Mouse (Mus musculus) hindbrain, embryonic 10.5 days (tissue): ENCODE results near the gene Tmem240. TPM values are rescaled to one million over a fixed set of nuclear protein-coding genes. Genes with fewer than 3 reads are reported as not detected.

ENCODE experiments used
- DNase-seq: peaks from one replicate; pipeline ENCODE4 v3.0.0-alpha.2; 2017; ENCODE audit warnings: low spot score
- H3K27ac ChIP-seq: fragments of 300-500 bp; sonication (generic); 2 replicates; pipeline ENCODE4 v1.5.1; 2016; ENCODE audit warnings: mild to moderate bottlenecking, moderate library complexity
- H3K27me3 ChIP-seq: fragments of 300-500 bp; sonication (generic); 2 replicates; pipeline ENCODE4 v1.6.1; 2016; ENCODE audit warnings: mild to moderate bottlenecking; ENCODE audit not compliant: poor library complexity, insufficient read depth, severe bottlenecking
- H3K36me3 ChIP-seq: fragments of 300-500 bp; sonication (generic); 2 replicates; pipeline ENCODE4 v1.6.1; 2016; ENCODE audit warnings: mild to moderate bottlenecking, moderate library complexity
- H3K4me1 ChIP-seq: fragments of 300-500 bp; sonication (generic); replicated peaks from 2 replicates; pipeline ENCODE4 v1.6.1; 2016; ENCODE audit warnings: mild to moderate bottlenecking
- H3K4me3 ChIP-seq: fragments of 300-500 bp; sonication (generic); 2 replicates; pipeline ENCODE4 v1.5.1; 2016; ENCODE audit warnings: mild to moderate bottlenecking, moderate library complexity
- H3K9me3 ChIP-seq: fragments of 300-500 bp; sonication (generic); 2 replicates; pipeline ENCODE4 v1.6.1; 2016; ENCODE audit warnings: mild to moderate bottlenecking, moderate library complexity
- WGBS: fragments of 180-500 bp; shearing (Covaris S2); methylation state at CpG from one replicate; pipeline ENCODE4 v1.1.7; 2016; 5-methylcytosine and 5-hydroxymethylcytosine counted together
- polyA plus RNA-seq: library from polyadenylated mRNA; unstranded; fragments of >200 nt; fragmentation: Nextera tagmentation; extraction: Ambion mirVana; gene quantifications from 2 replicates; pipeline ENCODE4 v1.2.1, GENCODE M21; 2016

Gene Tmem240
- polyA plus RNA-seq, 1 experiment from 2014 or later: 1.6 TPM

DNA sequence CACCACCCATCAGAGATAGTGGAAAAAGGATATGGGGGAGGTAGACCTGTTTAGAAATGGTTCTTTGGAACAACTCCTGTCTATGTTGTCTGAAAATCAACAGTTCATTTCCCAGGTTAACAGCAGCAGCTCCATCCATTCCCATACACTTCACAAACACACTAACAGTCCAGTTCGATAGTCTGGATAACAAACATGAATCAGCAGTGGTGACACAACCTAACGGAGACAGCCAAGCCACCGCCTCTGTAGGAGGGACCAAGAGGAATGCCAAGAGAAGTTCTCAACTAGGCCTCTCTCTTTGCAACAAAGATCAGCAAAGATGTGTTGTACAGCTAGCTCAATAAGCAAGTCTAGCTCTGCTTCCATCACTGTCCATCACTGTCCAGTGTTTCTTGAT is 27.8 kb downstream of the Tmem240 start:
- no peak overlapping the region for H3K4me3 ChIP-seq

DNA sequence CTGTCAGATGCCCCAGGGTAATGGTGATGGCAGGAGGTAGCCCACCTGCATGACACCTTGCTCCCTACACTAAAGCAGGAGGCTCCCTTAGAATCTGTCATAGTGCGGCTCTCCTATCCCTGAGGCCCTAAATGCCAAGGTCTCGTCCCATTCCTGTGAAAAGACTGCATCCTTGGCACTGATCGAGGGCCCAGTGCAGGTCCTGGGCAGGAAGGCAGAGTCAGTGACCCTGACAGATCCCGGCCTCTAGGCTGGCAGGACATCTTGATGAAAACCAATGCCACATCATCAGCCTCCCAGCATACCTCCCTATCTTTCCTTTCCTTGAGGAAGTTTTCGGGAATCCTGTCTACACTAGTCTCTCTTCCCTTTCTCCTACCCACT is 34.9 kb downstream of the Tmem240 start:
- no peaks in the 10 kb centered on the region for H3K36me3 ChIP-seq
- peaks cover 40% of the 10 kb centered on the region for H3K4me1 ChIP-seq
- peak overlapping the region; percentile 89 for H3K27ac ChIP-seq
- H3K9me3 ChIP-seq: no peaks in the 10 kb centered on the region
- peaks cover 42% of the 10 kb centered on the region for H3K27me3 ChIP-seq
- 56% methylated on average over 5 of the region's 5 CpGs for WGBS
- DNase-seq: no peak
- peak overlapping the region; percentile 57 for H3K4me3 ChIP-seq

More for the DNA sequence above, 27.8 kb downstream of the Tmem240 start:
- WGBS: 94% methylated on average over 3 of the region's 3 CpGs
- Histone ChIP-seq H3K27ac (no peak overlapping the region), H3K4me1 (peaks cover 40% of the 10 kb centered on the region), H3K27me3 (no peaks in the 10 kb centered on the region), H3K36me3 (peaks cover 11% of the 10 kb centered on the region), H3K9me3 (no peaks in the 10 kb centered on the region)
- DNase-seq: no peak

GRCm38 (mm10) chr4:155769880-155770512 is 35.4 kb downstream of the Tmem240 start:
- peak; percentile 91 for DNase-seq
- peak overlapping the region; percentile 57 for H3K4me3 ChIP-seq
- H3K4me1 ChIP-seq: peaks cover 45% of the 10 kb centered on the region
- H3K27ac ChIP-seq: peak overlapping the region; percentile 89
- peaks cover 47% of the 10 kb centered on the region for H3K27me3 ChIP-seq
- under 1% methylated on average over 39 of the region's 39 CpGs for WGBS
- no peaks in the 10 kb centered on the region for H3K36me3 ChIP-seq
- H3K9me3 ChIP-seq: no peaks in the 10 kb centered on the region

DNA sequence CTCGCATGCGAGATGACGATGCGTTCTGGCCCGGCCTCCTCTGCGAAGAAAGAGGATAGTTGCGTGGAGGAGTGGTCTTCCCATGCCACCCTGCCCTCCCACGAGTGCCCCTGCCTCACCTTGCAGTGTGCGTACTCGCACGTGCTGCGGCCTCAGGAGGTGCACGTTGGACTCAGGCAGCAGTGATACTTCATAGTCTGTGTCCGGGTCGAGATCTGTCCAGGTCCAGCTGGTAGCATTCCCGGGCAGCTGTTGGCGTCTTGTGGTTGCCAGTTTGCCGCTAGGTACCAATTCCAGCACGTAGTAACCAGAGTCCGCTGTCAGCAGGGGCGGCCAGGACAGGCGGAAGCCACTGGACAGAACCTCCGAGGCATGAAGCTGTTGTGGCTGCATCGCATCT is 36.0 kb downstream of the Tmem240 start:
- peak overlapping the region; percentile 89 for H3K27ac ChIP-seq
- H3K27me3 ChIP-seq: peaks cover 54% of the 10 kb centered on the region
- peak overlapping the region; percentile 57 for H3K4me3 ChIP-seq
- H3K9me3 ChIP-seq: no peaks in the 10 kb centered on the region
- H3K36me3 ChIP-seq: no peaks in the 10 kb centered on the region
- H3K4me1 ChIP-seq: peaks cover 52% of the 10 kb centered on the region
- DNase-seq: no peak
- WGBS: 41% methylated on average over 24 of the region's 24 CpGs

- Histone ChIP-seq H3K4me1 (peaks cover 63% of the 10 kb centered on the region), H3K36me3 (no peaks in the 10 kb centered on the region), H3K9me3 (no peaks in the 10 kb centered on the region), H3K4me3 (no peak overlapping the region), H3K27me3 (peaks cover 57% of the 10 kb centered on the region), H3K27ac (no peak overlapping the region)
- DNase-seq: no peak
- 89% methylated on average over 2 of the region's 2 CpGs for WGBS
Measured at GRCm38 (mm10) chr4:155771706-155772105, 37.1 kb downstream of the Tmem240 start.

GRCm38 (mm10) chr4:155772786-155773185 is 38.2 kb downstream of the Tmem240 start:
- peaks cover 73% of the 10 kb centered on the region for H3K4me1 ChIP-seq
- no peak overlapping the region for H3K27ac ChIP-seq
- no peak for DNase-seq
- H3K4me3 ChIP-seq: no peak overlapping the region
- peaks cover 57% of the 10 kb centered on the region for H3K27me3 ChIP-seq
- no peaks in the 10 kb centered on the region for H3K9me3 ChIP-seq
- H3K36me3 ChIP-seq: no peaks in the 10 kb centered on the region
- WGBS: 90% methylated on average over 13 of the region's 13 CpGs

- H3K4me3 ChIP-seq: peak overlapping the region; percentile 49
- no peaks in the 10 kb centered on the region for H3K9me3 ChIP-seq
- no peaks in the 10 kb centered on the region for H3K36me3 ChIP-seq
- 40% methylated on average over 5 of the region's 5 CpGs for WGBS
- peaks cover 74% of the 10 kb centered on the region for H3K4me1 ChIP-seq
- H3K27me3 ChIP-seq: peaks cover 57% of the 10 kb centered on the region
- H3K27ac ChIP-seq: peak overlapping the region; percentile 76; the same call in 1 of the 2 replicates
- DNase-seq: no peak
Measured at GRCm38 (mm10) chr4:155773335-155774078, 38.9 kb downstream of the Tmem240 start.

GRCm38 (mm10) chr4:155774280-155774754 is 39.7 kb downstream of the Tmem240 start, which contains the start of gene Vwa1:
Gene Vwa1 (minus strand): TSS chr4:155774698.
- H3K4me1 ChIP-seq: peaks cover 72% of the 10 kb centered on the region
- DNase-seq: peak; percentile 86
- peak within 1 kb of the TSS; percentile 49 for H3K4me3 ChIP-seq
- no peaks in the 10 kb centered on the region for H3K36me3 ChIP-seq
- WGBS: 2% methylated on average over 35 of the region's 35 CpGs
- peak within 1 kb of the TSS; percentile 76 for H3K27ac ChIP-seq
- no peaks in the 10 kb centered on the region for H3K9me3 ChIP-seq
- peaks cover 61% of the 10 kb centered on the region for H3K27me3 ChIP-seq

DNA sequence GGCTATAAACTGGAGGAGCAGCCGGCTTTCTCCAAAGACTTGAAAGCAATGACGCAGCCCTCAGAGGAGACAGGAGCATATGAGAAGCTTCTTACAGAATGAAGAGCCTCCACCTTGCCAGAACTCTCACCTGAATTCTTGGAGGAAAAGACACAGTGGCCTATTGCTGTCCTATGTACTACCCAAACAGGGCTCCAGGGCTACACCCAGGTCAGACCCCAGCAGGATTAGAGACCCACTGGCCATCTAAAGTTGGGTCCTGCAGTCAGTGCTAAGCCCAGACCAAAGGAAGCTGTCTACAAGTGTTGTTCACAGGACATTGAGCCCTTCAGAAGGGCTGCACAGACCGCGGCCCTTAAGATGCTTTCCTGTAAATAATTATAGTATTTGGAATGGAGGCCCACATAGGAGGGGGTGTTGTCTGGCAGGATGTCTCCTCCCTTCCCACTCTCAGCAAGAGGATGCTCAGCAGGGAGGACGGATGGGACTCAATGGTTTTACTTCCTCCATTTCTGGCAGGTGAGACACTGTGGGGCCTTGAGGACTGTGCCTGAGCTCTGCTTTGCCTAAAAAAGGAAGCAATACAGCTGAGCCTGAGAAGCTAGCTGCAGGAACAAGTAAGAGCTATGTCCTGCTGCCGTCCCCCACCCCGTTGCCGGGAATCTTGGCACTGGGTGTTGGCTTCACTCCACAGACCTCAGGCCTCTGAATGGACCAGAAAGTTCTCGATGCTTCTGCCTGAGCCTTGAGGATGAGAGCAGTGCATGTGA is 40.6 kb downstream of the Tmem240 start:
- H3K27ac ChIP-seq: peak overlapping the region; percentile 76
- peaks cover 66% of the 10 kb centered on the region for H3K27me3 ChIP-seq
- H3K4me1 ChIP-seq: peaks cover 74% of the 10 kb centered on the region
- H3K4me3 ChIP-seq: peak overlapping the region; percentile 49
- H3K36me3 ChIP-seq: no peaks in the 10 kb centered on the region
- WGBS: 70% methylated on average over 9 of the region's 9 CpGs
- no peaks in the 10 kb centered on the region for H3K9me3 ChIP-seq
- DNase-seq: no peak

DNA sequence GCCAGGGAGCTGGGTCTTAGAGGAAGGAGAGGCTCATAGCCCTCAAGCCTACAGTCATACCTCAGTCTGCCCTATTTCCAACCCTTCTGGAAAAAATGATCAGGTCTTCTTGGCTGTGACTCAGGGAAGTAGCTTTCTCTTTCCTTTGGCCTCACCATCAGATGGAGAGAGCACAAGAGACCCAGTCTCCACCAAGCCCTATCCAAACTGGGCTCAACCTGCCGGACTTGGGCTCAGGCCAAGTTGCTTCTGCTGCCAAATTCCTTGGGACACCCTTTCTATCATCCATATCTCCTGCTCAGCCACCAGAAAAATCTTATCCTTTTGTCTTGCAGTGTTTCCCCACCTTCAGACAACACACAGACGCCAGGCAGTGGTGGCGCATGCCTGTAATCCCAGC is 41.3 kb downstream of the Tmem240 start:
- H3K36me3 ChIP-seq: no peaks in the 10 kb centered on the region
- H3K4me1 ChIP-seq: peaks cover 74% of the 10 kb centered on the region
- peaks cover 60% of the 10 kb centered on the region for H3K27me3 ChIP-seq
- H3K9me3 ChIP-seq: no peaks in the 10 kb centered on the region
- whole genome bisulfite sequencing: 78% methylated on average over 3 of the region's 3 CpGs
- peak overlapping the region; percentile 36; the same call in 1 of the 2 replicates for H3K27ac ChIP-seq
- DNase-seq: no peak
- no peak overlapping the region for H3K4me3 ChIP-seq

DNA sequence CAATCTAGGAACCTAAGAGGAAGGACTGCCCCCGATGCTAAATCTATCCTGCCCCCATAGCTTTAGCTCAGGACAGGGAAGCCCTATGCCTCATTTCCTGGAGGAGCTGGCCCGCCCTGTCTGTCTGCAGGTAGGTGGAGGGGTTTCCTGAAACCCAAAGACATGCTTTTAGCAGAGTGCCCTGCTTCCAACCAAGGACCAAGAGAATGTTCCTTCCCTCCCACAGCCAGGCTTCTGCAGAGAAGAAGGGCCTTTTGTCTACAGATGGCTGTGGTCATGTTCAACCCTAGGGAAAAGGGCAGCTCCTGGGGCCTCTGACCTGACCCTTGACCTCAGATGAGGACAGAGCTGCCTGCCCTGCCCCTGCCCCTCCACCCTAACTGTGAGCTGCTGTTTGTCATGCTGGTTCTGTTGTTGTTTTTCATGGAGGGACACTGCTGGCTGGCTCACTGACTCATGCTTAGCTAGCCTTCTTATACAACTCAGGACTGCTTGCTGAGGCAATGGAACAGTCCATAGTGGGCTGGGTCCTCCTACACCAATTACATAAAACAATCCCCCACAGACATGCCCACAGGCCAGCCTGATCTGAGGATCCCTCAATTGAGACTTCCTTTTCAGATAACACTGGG is 42.2 kb downstream of the Tmem240 start:
- WGBS: 10% methylated on average over 2 of the region's 2 CpGs
- Histone ChIP-seq H3K4me3 (peak overlapping the region; percentile 20; the same call in 1 of the 2 replicates), H3K27me3 (peaks cover 51% of the 10 kb centered on the region), H3K36me3 (no peaks in the 10 kb centered on the region), H3K27ac (peak overlapping the region; percentile 78), H3K9me3 (no peaks in the 10 kb centered on the region), H3K4me1 (peaks cover 76% of the 10 kb centered on the region)
- DNase-seq: peak; percentile 81

GRCm38 (mm10) chr4:155777816-155778215 is 43.2 kb downstream of the Tmem240 start:
- Histone ChIP-seq H3K4me3 (no peak overlapping the region), H3K27me3 (peaks cover 41% of the 10 kb centered on the region), H3K9me3 (no peaks in the 10 kb centered on the region), H3K4me1 (peaks cover 72% of the 10 kb centered on the region), H3K27ac (peak overlapping the region; percentile 50; the same call in 1 of the 2 replicates), H3K36me3 (no peaks in the 10 kb centered on the region)
- DNase-seq: no peak
- WGBS: 78% methylated on average over 2 of the region's 2 CpGs
